Mouse (Mus musculus): Measurements from ENCODE around the gene Rnase4.

DNA sequence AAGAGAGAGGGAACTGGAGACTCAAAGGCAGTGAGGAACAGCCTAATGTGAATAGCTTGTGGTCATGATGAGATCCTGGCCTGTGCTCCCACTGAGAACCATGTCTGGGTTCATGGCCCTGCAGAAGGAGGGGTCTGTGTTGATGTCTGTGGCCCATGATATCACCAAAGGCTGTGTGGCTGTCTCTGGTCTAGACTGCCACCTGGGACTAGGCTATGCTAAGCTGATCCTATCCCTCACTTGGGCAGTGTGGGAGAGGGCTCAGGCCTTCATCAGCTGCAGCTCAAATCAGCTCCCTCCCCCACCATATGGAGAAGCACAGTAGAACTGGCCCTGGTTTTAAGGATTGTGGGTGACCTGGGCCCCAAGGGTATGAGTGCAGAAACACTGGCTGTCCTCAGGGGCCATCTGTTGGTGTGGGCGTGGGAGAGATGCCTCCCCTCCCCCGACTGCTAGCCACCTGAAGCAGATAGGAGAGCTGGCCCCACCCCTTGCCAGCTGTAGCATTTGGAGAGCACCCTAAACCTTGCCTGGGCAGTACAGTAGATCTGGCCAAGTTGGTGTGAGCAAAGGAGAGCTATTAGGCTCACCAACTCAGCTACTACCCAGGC, 36.9 kb downstream of the Rnase4 start:
- TF ChIP-seq POLR2A (IDR thresholded peaks at IDR 0.05; ENCODE audit: low read depth, low read length) = no peak
- TF ChIP-seq CTCF (conservative IDR thresholded peaks at IDR 0.05; ENCODE audit: insufficient read depth, insufficient read length, low read depth, low read length) = no peak
